Mouse (Mus musculus): ENCODE measurements around the gene Spire2. TPM values are rescaled to one million over a fixed set of nuclear protein-coding genes. Genes with fewer than 3 reads are reported as not detected.
"Not testable (repeated sequence)": the region's sequence is repeated elsewhere in the genome, so short reads cannot be mapped to it uniquely, and the experiment has no call there.

Spire2 gene
- total RNA-seq (2021), result 10 to 100 TPM; 15.2 to 17.2 TPM

DNA sequence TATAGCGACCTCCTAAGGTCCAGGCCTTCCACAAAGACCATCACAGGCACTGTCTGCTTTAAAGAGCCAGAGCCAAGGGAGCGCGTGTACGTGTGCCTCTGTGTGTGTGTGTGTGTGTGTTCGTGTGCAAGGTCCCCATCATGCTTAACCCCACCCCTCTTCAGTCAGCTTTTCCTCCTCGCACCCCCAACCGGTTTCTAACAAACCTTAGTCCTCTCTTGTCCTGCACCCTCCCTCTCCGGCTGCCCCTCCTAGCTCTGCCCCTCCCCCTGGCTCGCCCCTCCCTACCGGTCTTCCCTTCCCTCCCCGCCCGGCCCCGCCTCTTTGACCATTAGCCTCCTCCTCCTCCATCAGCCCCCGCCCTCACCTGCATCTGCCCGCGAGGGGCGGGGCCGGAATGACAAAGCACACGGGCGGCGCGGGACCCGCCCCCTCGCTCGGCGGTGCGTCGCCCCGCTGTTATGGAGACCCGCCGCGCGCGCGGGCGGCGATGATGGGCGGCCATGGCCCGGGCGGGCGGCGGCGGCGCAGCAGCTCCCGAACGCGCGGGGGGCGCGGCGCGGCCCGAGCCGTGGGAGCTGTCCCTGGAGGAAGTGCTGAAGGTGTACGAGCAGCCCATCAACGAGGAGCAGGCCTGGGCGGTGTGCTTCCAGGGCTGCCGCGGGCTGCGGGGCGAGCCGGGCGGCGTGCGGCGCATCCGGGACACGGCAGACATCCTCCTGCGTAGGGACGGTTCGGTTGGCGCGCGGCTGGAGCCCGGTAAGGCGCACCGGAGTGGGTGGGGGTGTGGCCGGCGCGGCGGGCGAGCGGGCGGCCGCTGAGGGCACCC is at the start of gene Spire2:
Gene Spire2 (plus strand): TSS at position 452 of the 829 bp plus-strand sequence.
- DNase-seq, result peak; percentile 62 to 64

- not testable (repeated sequence) for DNase-seq
Observed at GRCm38 (mm10) chr8:123282994-123283393, 49.5 kb upstream of the Spire2 start.

DNA sequence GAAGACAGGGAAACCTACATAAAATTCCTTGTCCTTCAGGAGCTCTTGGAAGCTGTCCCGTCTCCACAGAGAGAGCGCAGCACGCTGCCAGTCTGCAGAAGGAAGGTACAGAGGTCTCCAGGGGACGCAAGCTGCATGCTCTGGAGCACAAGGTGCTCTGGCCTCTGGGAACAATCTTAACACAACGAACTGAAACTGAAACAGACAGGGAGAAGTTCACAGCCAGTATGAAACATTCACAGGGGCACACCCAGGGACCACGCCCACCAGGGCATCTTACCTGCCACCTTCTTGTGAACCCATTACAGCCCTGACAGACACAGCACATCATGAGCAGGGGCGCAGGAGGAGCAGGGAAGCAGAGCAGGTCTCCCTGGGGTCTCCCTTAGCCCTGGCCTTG is 48.5 kb upstream of the Spire2 start:
- no peak for DNase-seq

DNA sequence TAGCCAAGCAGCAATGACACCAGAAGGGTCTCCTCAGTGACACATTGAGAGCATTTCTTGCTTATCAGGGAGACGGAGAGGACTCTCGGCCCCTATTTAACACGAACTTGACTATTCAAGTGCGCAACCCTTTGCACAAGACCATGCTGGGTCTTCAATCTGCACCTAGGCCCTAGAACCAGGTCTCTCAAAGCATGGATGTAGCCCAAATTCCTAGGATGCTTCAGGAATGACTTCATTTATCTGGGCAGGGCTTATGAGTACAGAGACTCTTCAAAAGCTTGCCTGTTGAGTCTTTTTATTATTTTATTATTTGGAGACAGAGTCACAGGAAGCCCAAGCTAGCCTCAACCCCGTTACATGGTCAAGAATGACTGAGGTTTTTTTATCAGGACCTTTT is 48.0 kb upstream of the Spire2 start:
- no peak for DNase-seq

GRCm38 (mm10) chr8:123287362-123287761 is 45.2 kb upstream of the Spire2 start:
- no peak for DNase-seq

GRCm38 (mm10) chr8:123290166-123290565 is 42.3 kb upstream of the Spire2 start:
- no peak for DNase-seq

DNA sequence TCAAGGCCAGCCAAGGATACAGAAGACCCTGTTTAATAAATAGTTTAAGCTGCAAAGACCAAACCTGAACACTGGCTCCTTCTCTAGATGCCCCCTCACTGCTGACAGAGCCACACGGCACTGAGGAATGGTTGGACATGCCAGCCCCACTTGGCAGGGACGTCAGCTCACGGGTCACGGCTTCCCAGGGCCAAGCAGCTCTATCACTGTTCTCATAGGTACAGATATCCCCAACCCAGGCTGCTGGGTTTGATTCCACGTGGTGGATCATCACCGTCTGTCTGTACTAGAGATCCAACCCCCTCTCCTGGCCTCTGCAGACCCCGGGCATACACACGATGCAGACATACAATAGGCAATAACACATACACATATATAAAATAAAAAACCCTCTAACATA is 41.8 kb upstream of the Spire2 start:
- no peak for DNase-seq

GRCm38 (mm10) chr8:123291716-123292115 is 40.8 kb upstream of the Spire2 start:
- no peak for DNase-seq

GRCm38 (mm10) chr8:123292281-123292680 is 40.2 kb upstream of the Spire2 start:
- no peak for DNase-seq

- DNase-seq, result no peak
Observed at GRCm38 (mm10) chr8:123292785-123293184, 39.7 kb upstream of the Spire2 start.

DNA sequence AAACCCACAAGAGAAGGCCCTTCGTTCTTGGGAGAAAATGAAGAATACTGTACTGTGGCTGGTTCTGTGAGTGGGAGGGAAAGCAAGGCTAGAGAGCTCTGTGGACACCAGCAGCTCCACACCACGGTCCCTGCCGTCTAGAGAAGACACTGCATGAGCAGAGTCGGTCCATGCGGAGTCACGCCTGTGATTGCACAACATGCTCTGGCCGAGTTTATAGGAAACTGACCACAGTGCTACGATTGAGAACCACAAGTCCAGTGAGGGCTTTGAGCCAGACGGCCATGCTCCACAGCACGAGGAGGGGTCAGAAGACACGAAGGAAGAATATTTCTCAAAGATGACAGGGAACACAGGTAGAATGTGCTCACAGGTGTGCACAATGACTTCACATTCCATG is 34.2 kb upstream of the Spire2 start:
- DNase-seq, result no peak

DNA sequence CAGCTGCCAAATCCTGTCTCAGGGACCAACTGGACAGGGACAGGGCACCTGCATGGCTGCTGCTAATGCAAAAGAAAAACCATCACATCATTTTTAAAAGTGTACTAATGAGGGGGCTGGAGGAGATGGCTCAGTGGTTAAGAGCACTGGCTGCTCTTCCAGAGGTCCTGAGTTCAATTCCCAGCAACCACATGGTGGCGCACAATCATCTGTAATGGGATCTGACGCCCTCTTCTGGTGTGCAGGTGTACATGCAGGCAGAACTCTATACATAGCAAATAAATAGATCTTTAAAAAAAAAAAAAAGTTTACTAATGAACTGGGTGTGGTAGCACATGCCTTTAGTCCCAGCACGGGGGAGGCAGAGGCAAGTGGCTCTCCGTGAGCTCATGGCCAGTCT is 23.8 kb upstream of the Spire2 start:
- no peak for DNase-seq

- no peak for DNase-seq
Observed at GRCm38 (mm10) chr8:123317781-123318466, 14.6 kb upstream of the Spire2 start.

GRCm38 (mm10) chr8:123318467-123318911 is 14.0 kb upstream of the Spire2 start, which contains the start of gene Fanca:
Fanca (minus strand) TSS chr8:123318576.
- DNase-seq, result peak; percentile 85

GRCm38 (mm10) chr8:123319522-123320164 is 12.9 kb upstream of the Spire2 start:
- DNase-seq, result no peak

DNA sequence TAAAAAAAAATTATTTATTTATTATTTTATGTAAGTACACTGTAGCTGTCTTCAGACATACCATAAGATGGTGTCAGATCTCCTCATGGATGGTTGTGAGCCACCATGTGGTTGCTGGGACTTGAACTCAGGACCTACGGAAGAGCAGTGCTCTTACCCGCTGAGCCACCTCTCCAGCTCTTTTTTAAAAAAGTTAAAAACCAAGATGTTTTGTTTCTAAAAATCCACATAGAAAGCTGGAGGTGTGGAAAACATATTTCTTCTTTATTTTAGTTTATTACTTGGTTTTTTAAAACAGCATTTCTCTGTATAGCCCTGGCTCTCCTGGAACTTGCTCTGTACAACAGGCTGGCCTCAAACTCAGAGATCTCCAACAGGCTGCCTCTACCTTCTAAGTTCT is 4.0 kb upstream of the Spire2 start:
- DNase-seq, result no peak

DNA sequence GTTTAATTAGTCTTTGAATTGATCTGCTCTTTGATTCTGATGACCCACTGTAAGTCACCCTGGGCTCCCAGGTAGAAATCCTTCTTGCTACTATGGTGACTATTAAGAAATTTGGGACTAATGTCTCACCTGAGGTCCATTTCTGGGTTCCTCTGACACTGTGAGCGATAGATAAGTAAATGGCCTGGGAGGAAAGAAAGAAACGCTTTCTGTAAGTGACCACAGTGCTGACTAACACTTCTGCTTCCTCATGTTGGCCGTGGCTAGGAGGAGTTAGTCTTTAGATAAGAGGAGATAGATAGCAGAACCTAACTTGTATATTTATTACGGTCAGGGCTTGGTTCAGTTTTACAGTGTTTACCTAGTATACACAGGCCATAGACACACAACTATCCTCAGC is 3.2 kb upstream of the Spire2 start:
- no peak for DNase-seq

GRCm38 (mm10) chr8:123329961-123330360 is 2.6 kb upstream of the Spire2 start:
- DNase-seq, result no peak

DNA sequence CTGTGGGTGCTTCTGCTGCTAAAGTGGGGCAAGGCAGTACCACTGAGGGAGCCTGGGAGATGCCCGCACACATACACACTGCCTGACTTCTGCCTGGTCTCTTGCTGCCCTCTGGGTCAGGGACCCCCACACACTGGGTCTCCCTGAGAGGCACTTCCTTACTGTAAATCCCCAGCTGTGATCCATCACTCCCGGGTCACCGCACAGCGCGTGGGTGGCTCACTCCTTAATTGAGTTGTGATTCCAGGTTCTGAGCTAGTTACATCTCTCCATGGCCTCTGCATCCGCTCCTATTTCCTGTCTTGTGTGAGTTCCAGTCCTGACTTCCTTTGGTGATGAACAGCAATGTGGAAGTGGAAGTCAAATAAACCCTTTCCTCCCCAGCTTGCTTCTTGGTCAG is 1.8 kb upstream of the Spire2 start:
- DNase-seq, result no peak

DNA sequence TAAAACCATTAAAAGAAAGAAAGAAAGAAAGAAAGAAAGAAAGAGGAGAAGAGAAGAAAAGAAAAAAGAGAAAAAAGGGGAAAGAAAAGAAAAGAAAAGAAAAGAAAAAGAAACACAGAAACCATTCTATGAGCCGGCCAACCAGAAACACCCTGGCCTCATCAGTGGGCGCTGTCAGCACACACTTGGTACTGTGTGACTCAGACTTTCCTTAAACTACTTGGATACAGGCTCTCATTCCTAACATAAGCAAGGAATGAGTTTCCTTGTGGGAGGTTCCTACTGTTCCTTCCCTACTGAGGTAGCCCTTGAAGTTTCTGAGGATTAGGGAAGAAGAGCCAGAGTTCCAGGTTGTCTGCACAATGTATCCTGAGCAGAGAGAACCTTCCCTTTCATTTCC is 1.2 kb upstream of the Spire2 start:
- no peak for DNase-seq

GRCm38 (mm10) chr8:123331810-123332209 is 703 bp upstream of the Spire2 start:
- DNase-seq, result no peak

DNA sequence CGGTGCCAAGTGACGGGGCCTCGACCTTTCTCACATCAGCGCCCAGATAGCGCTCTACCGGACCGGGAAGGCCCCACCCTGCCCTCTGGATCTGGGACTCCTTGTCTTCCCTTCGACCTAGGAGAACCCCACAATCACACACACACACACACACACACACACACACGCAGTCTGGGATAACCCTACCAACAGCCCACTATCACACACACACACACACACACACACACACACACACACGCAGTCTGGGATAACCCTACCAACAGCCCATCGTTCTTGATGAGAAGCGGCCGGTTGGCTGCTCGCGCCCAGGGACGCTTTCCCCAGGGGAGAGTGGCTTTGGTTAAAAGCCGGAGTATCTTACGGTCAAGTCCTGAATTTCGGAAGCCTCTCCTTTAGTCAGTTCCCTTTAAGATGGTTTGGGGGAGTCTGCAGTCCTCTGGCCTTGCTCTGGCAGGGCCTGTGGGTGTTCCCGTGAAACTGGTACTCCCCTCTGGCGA is 626 bp downstream of the Spire2 start:
- no peak for DNase-seq

GRCm38 (mm10) chr8:123333864-123334263 is 1.4 kb downstream of the Spire2 start:
- DNase-seq, result no peak

All from layer of hippocampus, postnatal 36 days (tissue).